Mouse (Mus musculus): ENCODE results near the gene Olfr56.
"Not testable (repeated sequence)": the region's sequence is repeated elsewhere in the genome, so short reads cannot be mapped to it uniquely, and the experiment has no call there.

Olfr56 gene

DNA sequence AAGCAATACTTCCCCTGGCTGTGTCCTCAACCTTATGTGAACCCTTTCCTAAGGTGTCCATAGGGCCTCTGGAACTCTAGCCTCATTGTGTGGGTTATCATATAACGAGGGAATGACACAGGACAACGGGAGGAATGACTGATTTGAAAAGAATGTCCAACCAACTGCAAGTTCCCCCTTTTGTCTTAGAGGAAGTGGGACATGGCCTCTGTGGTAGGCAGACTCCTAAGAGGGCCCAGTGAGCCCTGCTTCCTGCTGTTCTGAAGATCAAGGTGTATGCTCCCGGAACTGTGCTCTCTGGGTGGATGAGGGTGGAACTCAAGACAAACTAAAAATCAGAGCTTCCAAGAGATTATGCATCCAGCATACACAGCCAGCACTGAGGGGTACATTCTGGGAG, 81.4 kb downstream of the Olfr56 start:
- not testable (repeated sequence) for DNase-seq

DNA sequence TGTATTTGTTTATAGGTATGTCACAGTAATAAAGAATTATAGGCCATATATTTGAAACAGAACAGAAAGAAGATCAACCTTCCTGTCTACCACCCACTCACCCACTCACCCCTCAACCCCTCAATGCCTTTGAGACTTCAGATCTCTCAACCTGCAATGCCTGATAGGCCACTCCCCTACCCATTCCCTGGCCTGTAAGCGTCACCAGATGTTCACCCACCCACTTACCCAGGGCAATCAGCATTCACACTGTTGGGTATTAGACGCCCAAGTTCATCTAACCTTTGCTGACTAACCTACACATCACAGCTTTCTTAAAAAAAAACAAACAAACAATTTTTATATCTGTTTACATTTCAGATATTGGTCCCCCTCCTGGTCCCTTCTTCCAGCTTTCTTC, 83.2 kb downstream of the Olfr56 start:
- DNase-seq = not testable (repeated sequence)

DNA sequence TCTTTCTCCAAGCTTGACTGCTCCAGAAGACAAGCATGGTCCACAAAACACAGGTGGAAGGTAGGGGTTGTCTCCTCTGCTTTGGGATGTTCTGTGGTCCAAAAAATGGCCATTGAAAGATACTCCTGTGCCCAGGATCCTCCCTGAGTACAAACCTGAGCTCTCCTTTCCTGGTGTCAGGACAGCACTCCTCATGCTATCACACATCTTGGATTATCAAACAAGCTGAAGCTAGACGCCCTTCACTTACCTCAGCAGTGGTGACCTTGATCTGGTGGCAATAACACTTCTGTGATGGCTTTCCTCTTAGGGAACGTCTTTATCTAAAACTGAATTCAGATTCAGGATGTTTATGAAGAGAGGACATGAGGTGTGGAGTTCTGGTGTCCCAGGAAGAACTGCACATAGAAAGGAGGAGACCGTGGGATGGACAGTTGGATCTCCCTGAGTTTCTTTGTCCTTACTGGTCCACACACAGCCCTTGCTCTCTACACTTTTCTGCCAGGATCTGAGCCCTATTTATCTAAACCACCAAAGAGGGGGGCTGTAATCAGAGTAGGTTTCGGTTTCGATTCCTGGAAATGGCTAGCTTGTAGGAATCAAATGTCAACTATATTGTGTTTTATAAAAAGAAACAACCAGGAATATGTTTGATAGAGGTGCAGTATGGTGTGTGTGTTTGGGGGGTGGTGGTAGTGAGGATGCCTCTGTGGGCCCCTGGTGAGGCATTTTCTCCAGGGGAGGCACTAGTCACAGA, 85.2 kb downstream of the Olfr56 start, which contains the start of gene Tgtp2:
Gene Tgtp2, minus strand, starts transcription at position 494 of the 757 bp plus-strand sequence.
- not testable (repeated sequence) for DNase-seq

- DNase-seq = no peak
Measured at GRCm38 (mm10) chr11:49068358-49068757, 89.7 kb downstream of the Olfr56 start.

DNA sequence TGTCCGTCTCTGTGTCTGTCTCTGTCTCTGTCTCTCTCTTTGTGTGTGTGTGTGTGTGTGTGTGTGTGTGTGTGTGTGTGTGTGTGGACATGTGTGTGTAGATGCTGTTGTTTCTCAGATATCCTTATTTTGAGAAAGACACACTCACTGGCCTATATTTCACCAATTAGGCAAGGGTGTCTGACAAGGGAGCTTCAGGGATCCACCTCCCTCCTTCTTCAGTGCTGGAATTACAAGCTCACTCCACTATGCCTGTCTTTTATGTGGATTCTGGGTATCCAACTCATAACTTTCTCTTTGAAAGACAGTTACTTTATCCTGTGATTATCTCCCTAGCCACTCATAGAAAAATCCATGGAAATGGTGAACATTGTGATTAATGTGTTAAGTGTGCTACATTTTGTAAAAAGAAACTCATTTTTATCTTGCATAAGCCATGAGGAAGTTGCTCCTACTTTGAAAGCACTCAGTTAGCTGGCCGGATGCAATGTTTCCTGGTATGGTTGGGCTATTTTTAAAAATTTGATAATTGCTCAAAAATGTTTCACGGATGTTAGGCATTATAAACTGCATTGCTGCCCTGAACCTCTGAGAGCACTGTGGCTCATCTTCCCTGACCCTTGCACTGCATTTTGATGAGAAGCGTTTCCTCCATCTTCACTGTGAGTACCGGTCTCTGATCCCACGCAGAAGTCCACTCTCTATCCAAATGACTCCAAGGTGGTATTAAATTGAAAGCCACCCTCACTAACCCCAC, 97.5 kb downstream of the Olfr56 start, which contains the start of gene Ifi47:
Gene Ifi47, plus strand, starts transcription at position 587 of the 757 bp plus-strand sequence.
- DNase-seq = not testable (repeated sequence)

DNA sequence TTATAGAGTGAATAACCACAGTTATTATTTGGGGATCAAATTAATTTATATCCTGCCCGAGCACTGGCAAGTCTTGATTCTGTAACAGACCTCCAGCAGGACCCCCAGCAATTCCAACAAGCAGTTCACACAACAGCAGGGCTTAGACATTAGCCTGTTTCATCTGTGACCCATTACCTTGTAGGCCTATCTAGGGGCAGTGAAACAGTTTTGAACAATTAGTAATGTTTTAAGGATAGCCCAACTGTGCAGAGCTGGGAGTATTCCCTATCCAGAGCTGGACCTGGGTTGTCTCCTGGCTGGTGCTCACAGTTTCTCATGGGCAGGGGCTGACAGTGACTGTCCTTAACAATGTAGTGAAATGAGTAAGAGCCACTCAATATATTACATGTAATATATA, 98.3 kb downstream of the Olfr56 start:
- no peak for DNase-seq

DNA sequence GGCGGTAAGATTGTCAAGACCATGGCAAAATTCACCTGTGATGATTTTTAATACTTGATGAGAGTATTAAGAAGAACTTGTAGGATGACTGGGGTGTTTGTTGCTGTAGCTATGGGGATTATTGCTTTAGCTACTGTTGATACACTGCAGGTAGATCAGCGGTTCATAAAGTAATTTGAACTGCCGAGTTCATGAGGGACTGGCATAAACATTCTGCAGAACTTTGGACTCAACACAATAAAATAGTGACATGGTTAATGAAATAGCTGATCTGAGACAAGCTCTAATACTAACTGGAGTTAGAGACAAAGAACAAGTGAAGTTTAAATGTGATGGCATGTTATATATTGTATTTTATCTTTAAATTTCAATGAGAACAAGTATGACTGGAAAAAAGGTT, 100.0 kb downstream of the Olfr56 start:
- no peak for DNase-seq

GRCm38 (mm10) chr11:49080636-49081035, 101.9 kb downstream of the Olfr56 start:
- no peak for DNase-seq

DNA sequence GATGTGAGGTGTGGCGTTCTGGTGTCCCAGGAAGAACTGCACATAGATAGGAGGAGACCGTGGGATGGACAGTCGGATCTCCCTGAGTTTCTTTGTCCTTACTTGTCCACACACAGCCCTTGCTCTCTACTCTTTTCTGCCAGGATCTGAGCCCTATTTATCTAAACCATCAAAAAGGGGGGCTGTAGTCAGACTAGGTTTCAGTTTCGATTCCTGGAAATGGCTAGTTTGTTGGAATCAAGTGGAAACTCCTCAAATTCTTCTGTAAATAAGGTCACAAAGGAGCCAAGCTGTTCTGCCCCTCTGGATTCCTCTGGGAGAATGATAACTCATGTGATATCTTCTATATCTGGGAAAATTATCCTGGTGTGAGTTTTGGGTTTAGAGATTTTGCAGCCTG, 102.7 kb downstream of the Olfr56 start:
- no peak for DNase-seq

DNA sequence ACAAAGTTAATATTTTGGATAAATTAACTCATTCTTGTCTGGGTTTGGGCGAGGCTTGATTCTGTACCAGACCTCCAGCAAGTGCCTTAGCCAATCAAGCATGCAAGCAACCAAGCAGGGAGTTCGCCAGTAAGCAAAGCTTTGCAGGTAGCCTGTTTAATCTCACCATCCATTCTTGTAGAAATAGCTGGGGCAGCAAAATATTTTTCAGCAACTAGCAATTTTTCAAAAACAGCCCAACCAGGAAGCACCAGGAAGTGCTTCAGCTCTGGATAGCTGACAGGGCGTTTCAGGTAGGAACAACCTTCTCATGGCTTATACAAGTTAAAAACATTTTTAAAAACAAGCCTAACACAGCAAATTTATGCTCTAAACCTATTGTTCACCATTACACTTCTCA, 103.2 kb downstream of the Olfr56 start:
- DNase-seq = no peak

DNA sequence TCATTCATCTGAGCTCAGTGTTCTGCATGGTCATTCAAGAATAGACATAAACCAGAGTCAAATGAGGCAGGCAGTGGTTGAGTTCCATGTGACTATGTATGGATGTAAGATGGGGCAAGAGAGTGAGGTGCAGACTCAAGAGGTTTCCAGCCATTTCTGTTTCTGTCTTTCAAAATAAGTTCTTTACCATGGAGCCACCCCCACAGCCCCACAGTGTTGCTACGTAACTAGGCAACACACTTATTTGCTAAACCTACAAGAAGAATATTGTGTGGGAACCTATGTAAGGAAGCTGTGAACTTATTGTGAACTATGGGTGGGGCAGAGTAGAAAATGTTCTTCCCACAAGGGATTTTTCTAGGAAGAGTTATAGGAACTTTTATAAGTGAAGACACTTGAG, 104.5 kb downstream of the Olfr56 start:
- DNase-seq = no peak

GRCm38 (mm10) chr11:49083808-49084207, 105.1 kb downstream of the Olfr56 start:
- DNase-seq = no peak

DNA sequence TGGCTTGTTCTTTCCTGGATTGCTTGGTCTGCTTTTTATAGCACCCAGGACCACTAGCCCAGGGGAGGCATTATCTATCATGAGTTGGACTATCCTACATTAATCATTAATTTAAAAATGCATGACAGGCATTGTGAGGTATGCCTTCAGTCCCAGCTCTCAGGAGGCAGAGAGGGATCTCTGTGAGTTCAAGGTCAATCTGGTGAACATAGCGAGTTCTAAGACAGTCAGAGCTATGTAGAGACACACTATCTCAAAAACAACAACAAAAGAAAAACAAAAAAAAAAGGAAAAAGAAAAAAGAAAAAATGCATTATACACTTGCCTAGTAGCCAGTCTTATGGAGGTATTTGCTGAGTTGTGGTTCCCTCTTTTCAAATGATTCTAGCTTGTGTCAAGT, 105.7 kb downstream of the Olfr56 start:
- DNase-seq = no peak

DNA sequence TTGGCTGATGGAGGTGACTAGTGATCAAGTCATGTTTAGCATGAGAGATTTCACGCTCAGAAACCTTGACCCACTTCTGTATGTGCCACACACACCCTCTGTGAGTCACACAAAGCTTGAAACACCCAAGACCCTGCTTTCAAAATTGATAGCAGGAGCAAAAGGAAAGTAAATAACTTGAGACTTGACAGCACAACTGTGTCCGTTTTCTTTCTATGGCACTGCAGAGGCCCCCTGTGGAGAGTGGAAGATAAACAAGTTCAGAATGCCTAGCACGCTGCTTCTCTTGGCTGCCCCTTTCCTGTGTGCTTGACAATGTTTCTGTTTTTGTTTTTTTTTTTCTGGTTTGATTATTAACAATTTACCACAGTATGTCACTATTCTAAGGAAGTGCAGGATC, 106.2 kb downstream of the Olfr56 start:
- no peak for DNase-seq

GRCm38 (mm10) chr11:49086858-49087361, 108.2 kb downstream of the Olfr56 start:
- DNase-seq = no peak

- no peak for DNase-seq
Measured at GRCm38 (mm10) chr11:49087830-49088616, 109.3 kb downstream of the Olfr56 start.

GRCm38 (mm10) chr11:49088990-49089652, 110.4 kb downstream of the Olfr56 start:
- no peak for DNase-seq

- no peak for DNase-seq
Measured at GRCm38 (mm10) chr11:49089735-49090507, 111.2 kb downstream of the Olfr56 start.

DNA sequence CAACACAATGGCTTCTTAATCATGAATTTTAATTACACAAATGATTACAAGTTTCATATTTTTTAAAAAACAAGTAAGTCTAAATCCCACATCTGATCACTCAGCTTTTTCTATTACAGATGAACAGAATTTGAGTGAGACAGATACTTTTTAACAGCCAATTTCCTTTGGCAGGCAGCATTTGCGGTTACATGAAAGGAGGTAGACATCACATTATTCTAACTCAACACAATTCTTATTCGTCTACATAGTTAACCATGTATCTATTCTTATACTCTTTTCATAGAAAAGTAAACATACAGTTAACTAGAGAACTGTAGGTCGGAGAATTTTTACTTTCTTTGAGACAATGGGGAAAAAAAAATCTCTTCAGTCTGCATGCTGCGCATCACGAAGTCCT, 111.9 kb downstream of the Olfr56 start:
- DNase-seq = no peak

GRCm38 (mm10) chr11:49091171-49091570, 112.5 kb downstream of the Olfr56 start:
- no peak for DNase-seq

DNA sequence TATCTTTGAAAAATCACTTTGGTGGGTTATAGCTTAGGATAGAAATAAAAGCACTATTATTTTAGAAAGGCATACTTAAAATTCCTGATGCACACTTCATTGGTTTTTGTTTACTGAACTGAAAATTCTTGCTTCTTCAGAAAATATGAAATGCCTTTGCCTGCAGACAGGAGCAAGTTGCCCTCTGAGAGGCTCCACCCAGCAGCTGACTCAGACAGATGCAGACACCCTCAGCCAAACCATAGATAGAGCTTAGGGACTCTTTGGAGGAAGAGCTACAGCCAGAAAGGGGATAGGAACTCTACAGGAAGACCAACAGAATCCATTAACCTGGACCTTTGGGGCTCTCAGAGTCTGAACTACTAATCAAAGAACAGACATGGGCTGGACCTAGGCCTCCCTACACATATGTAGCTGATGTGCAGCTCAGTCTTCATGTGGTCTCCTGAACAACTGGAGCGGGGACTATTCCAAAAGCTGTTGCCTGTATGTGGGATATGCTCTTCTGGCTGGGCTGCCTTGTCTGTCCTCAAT, 113.4 kb downstream of the Olfr56 start:
- no peak for DNase-seq

All from cerebellum, adult 18-20 months (tissue).